Mouse (Mus musculus): ENCODE results near the gene Gm28042. TPM values are rescaled to one million over a fixed set of nuclear protein-coding genes. Genes with fewer than 3 reads are reported as not detected.

The Gm28042 gene
- polyA plus RNA-seq, 1 experiment, result 0.30 TPM

GRCm38 (mm10) chr2:120049632-120050274, 22.5 kb downstream of the Gm28042 start:
- 68% methylated on average over 10 of the region's 10 CpGs for whole genome bisulfite sequencing
- DNase-seq, result peak; percentile 72
- H3K4me3 ChIP-seq (replicated peaks; ENCODE audit: extremely low read depth, low read depth, low read length), result no peak overlapping the region
- H3K4me1 ChIP-seq (ENCODE audit: control insufficient read depth, insufficient read depth, low read length), result no peaks in the 10 kb centered on the region
- TF ChIP-seq CTCF (IDR thresholded peaks at IDR 0.05; ENCODE audit: insufficient read depth, low read length) (peak; percentile 72), POLR2A (IDR thresholded peaks at IDR 0.05; ENCODE audit: borderline replicate concordance, extremely low read depth, low read depth, low read length) (no peak)

GRCm38 (mm10) chr2:120051405-120051804, 24.1 kb downstream of the Gm28042 start:
- no peaks in the 10 kb centered on the region for H3K4me1 ChIP-seq (ENCODE audit: control insufficient read depth, insufficient read depth, low read length)
- 60% methylated on average over 6 of the region's 6 CpGs for WGBS
- DNase-seq, result no peak
- H3K4me3 ChIP-seq (replicated peaks; ENCODE audit: extremely low read depth, low read depth, low read length), result no peak overlapping the region
- no peak for TF ChIP-seq POLR2A (IDR thresholded peaks at IDR 0.05; ENCODE audit: borderline replicate concordance, extremely low read depth, low read depth, low read length)
- no peak for TF ChIP-seq CTCF (IDR thresholded peaks at IDR 0.05; ENCODE audit: insufficient read depth, low read length)

- no peaks in the 10 kb centered on the region for H3K4me1 ChIP-seq (ENCODE audit: control insufficient read depth, insufficient read depth, low read length)
- 92% methylated on average over 12 of the region's 12 CpGs for WGBS
- no peak for DNase-seq
- no peak for TF ChIP-seq CTCF (IDR thresholded peaks at IDR 0.05; ENCODE audit: insufficient read depth, low read length)
- no peak for TF ChIP-seq POLR2A (IDR thresholded peaks at IDR 0.05; ENCODE audit: borderline replicate concordance, extremely low read depth, low read depth, low read length)
- H3K4me3 ChIP-seq (replicated peaks; ENCODE audit: extremely low read depth, low read depth, low read length), result no peak overlapping the region
Measured at GRCm38 (mm10) chr2:120054771-120055552, 27.7 kb downstream of the Gm28042 start.

GRCm38 (mm10) chr2:120055923-120056322, 28.6 kb downstream of the Gm28042 start:
- TF ChIP-seq CTCF (IDR thresholded peaks at IDR 0.05; ENCODE audit: insufficient read depth, low read length), result no peak
- no peak for TF ChIP-seq POLR2A (IDR thresholded peaks at IDR 0.05; ENCODE audit: borderline replicate concordance, extremely low read depth, low read depth, low read length)
- no peak for DNase-seq
- WGBS, result 85% methylated on average over 10 of the region's 10 CpGs
- no peaks in the 10 kb centered on the region for H3K4me1 ChIP-seq (ENCODE audit: control insufficient read depth, insufficient read depth, low read length)
- H3K4me3 ChIP-seq (replicated peaks; ENCODE audit: extremely low read depth, low read depth, low read length), result no peak overlapping the region

GRCm38 (mm10) chr2:120058818-120059217, 31.5 kb downstream of the Gm28042 start:
- DNase-seq, result no peak
- TF ChIP-seq CTCF (IDR thresholded peaks at IDR 0.05; ENCODE audit: insufficient read depth, low read length), result no peak
- TF ChIP-seq POLR2A (IDR thresholded peaks at IDR 0.05; ENCODE audit: borderline replicate concordance, extremely low read depth, low read depth, low read length), result no peak

GRCm38 (mm10) chr2:120059466-120059865, 32.2 kb downstream of the Gm28042 start:
- DNase-seq, result peak; percentile 27
- Histone ChIP-seq H3K4me1 (ENCODE audit: control insufficient read depth, insufficient read depth, low read length) (no peaks in the 10 kb centered on the region), H3K4me3 (replicated peaks; ENCODE audit: extremely low read depth, low read depth, low read length) (no peak overlapping the region)
- TF ChIP-seq CTCF (IDR thresholded peaks at IDR 0.05; ENCODE audit: insufficient read depth, low read length), result no peak
- TF ChIP-seq POLR2A (IDR thresholded peaks at IDR 0.05; ENCODE audit: borderline replicate concordance, extremely low read depth, low read depth, low read length), result no peak
- WGBS, result 65% methylated on average over 3 of the region's 3 CpGs

More at GRCm38 (mm10) chr2:120058818-120059217, 31.5 kb downstream of the Gm28042 start:
- WGBS, result 75% methylated on average over 4 of the region's 4 CpGs
- H3K4me3 ChIP-seq (replicated peaks; ENCODE audit: extremely low read depth, low read depth, low read length), result no peak overlapping the region
- H3K4me1 ChIP-seq (ENCODE audit: control insufficient read depth, insufficient read depth, low read length), result no peaks in the 10 kb centered on the region

GRCm38 (mm10) chr2:120060190-120060589, 32.9 kb downstream of the Gm28042 start:
- WGBS, result 55% methylated on average over 6 of the region's 6 CpGs
- H3K4me3 ChIP-seq (replicated peaks; ENCODE audit: extremely low read depth, low read depth, low read length), result no peak overlapping the region
- peak; percentile 69 for DNase-seq
- TF ChIP-seq CTCF (IDR thresholded peaks at IDR 0.05; ENCODE audit: insufficient read depth, low read length) (no peak), POLR2A (IDR thresholded peaks at IDR 0.05; ENCODE audit: borderline replicate concordance, extremely low read depth, low read depth, low read length) (no peak)
- H3K4me1 ChIP-seq (ENCODE audit: control insufficient read depth, insufficient read depth, low read length), result no peaks in the 10 kb centered on the region

- H3K4me1 ChIP-seq (ENCODE audit: control insufficient read depth, insufficient read depth, low read length), result no peaks in the 10 kb centered on the region
- WGBS, result 66% methylated on average over 9 of the region's 9 CpGs
- no peak overlapping the region for H3K4me3 ChIP-seq (replicated peaks; ENCODE audit: extremely low read depth, low read depth, low read length)
- DNase-seq, result peak; percentile 25
- TF ChIP-seq CTCF (IDR thresholded peaks at IDR 0.05; ENCODE audit: insufficient read depth, low read length) (no peak), POLR2A (IDR thresholded peaks at IDR 0.05; ENCODE audit: borderline replicate concordance, extremely low read depth, low read depth, low read length) (no peak)
Measured at GRCm38 (mm10) chr2:120060651-120061050, 33.4 kb downstream of the Gm28042 start.

GRCm38 (mm10) chr2:120062248-120062647, 35.0 kb downstream of the Gm28042 start:
- WGBS, result 84% methylated on average over 8 of the region's 8 CpGs
- H3K4me3 ChIP-seq (replicated peaks; ENCODE audit: extremely low read depth, low read depth, low read length), result no peak overlapping the region
- H3K4me1 ChIP-seq (ENCODE audit: control insufficient read depth, insufficient read depth, low read length), result no peaks in the 10 kb centered on the region
- no peak for DNase-seq
- TF ChIP-seq CTCF (IDR thresholded peaks at IDR 0.05; ENCODE audit: insufficient read depth, low read length) (no peak), POLR2A (IDR thresholded peaks at IDR 0.05; ENCODE audit: borderline replicate concordance, extremely low read depth, low read depth, low read length) (no peak)
